Mouse (Mus musculus) layer of hippocampus, adult 2 months (tissue): ENCODE measurements around the gene Col28a1. TPM values are rescaled to one million over a fixed set of nuclear protein-coding genes. Genes with fewer than 3 reads are reported as not detected.

Source experiments
- DNase-seq, 2 experiments: peaks; one replicate each; pipeline ENCODE4 v3.0.0; 2022; ENCODE audit warnings: low spot score in 2 of 2
- H3K27ac ChIP-seq: fragments of 200-600 bp; 2 replicates; pipeline ENCODE4 v1.8.1; 2022
- H3K4me3 ChIP-seq: fragments of 200-600 bp; 2 replicates; pipeline ENCODE4 v1.8.1; 2022; ENCODE audit warnings: mild to moderate bottlenecking
- CTCF ChIP-seq: fragments of 200-600 bp; conservative IDR thresholded peaks from 2 replicates; pipeline ENCODE4 v1.8.1; 2022; ENCODE audit warnings: antibody characterized with exemption, mild to moderate bottlenecking, moderate library complexity
- long read RNA-seq, 2 experiments: library from polyadenylated mRNA; stranded (forward); transcript quantifications; one replicate each; pipeline ENCODE4 v2.0.0; 2021; ENCODE audit warnings: borderline mapping rate in 2 of 2
- total RNA-seq, 2 experiments: library from RNA; stranded (reverse); gene quantifications; 2 replicates each; pipeline ENCODE4 v1.2.3; 2021

The Col28a1 gene
- under 1 TPM; 0.25 to 0.54 TPM for total RNA-seq
- long read RNA-seq, experiment 1: 0 reads
- long read RNA-seq, experiment 2, partial matches to known transcripts: 0 of 1 reads
- long read RNA-seq, experiment 2, other reads (novel, unspliced or antisense): 1 of 1 reads

- Histone ChIP-seq H3K27ac (no peak within 1 kb of the TSS), H3K4me3 (no peak within 1 kb of the TSS)
- TF ChIP-seq CTCF: no peak
- DNase-seq: no peak
Measured at GRCm38 (mm10) chr6:8192517-8192916, at the start of gene Col28a1. Gene Col28a1, minus strand, starts transcription at chr6:8192617.

- Histone ChIP-seq H3K27ac (0 out of 2 replicates have a peak overlapping the region, but pooled peaks have one; percentile 23), H3K4me3 (no peak overlapping the region)
- no peak for TF ChIP-seq CTCF
- DNase-seq: no peak
Measured at GRCm38 (mm10) chr6:8228596-8228995, 36.2 kb upstream of the Col28a1 start.

DNA sequence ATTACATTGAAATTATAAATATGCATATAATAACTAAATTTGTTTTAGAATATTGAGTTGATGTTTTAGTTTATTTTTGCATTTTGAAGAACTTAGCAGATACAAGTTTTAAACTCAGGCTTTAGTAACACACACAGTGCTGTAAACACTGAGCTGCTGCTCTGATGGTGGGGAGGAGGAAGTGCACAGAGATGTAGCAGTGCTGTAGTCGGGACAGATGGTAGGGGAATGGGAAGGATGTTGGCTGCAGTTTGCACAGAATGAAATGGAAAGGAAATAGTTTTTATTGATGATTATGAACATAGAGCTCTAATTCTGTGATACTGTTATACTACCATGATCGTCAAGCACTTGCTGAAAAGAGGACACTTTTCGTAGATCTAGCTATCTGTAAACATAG, 34.6 kb upstream of the Col28a1 start:
- peak; percentile 37 to 41 for DNase-seq
- TF ChIP-seq CTCF: peak; percentile 42
- Histone ChIP-seq H3K4me3 (no peak overlapping the region), H3K27ac (peak overlapping the region; percentile 69; the same call in 1 of the 2 replicates)

DNA sequence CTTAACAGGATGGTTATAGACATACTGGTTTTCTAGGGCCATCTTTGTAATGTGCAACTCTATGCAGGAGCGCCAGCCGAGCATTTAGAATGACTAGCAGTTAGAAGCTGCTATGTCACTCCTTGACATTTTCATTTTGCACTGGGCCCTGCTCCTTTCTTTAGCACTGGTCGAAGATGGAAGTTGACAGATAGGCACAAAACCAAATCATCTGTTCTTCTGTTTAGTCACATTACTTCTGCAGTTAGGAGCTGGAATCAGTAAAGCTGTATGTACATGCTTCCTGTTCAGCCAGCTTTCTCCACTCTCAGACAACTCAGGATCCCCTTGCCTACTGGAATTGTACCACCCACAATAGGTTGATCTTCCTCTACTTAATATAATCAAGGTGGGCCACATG, 18.2 kb upstream of the Col28a1 start:
- no peak for TF ChIP-seq CTCF
- Histone ChIP-seq H3K4me3 (peak overlapping the region; percentile 88; the same call in 1 of the 2 replicates), H3K27ac (no peak overlapping the region)
- no peak for DNase-seq

DNA sequence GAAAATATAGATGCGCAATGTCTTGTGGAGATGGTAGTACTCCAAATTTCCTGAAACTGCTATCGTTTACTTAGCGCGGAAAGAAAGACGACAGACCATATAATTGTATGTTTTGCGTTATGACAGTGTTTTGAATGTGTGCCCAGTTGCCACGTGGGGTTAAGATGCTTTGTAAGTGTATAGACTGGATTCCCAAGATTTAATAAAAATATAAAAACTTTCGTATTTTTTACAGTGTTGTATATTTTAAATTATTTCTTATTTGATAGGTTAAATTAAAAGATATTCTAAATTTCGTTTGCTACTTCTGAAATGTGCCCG, 17.4 kb upstream of the Col28a1 start:
- Histone ChIP-seq H3K4me3 (peak overlapping the region; percentile 88), H3K27ac (peak overlapping the region; percentile 98)
- TF ChIP-seq CTCF: no peak
- DNase-seq: no peak

- Histone ChIP-seq H3K4me3 (peak within 1 kb of the TSS; percentile 88), H3K27ac (peak within 1 kb of the TSS; percentile 98)
- TF ChIP-seq CTCF: peak; percentile 61
- DNase-seq: peak; percentile 79 to 82
Measured at GRCm38 (mm10) chr6:8209047-8209865, 16.8 kb upstream of the Col28a1 start, which contains the start of gene Mios. Gene Mios, plus strand, starts transcription at chr6:8209222.

- no peak for TF ChIP-seq CTCF
- no peak overlapping the region for H3K4me3 ChIP-seq
- no peak overlapping the region for H3K27ac ChIP-seq
- no peak for DNase-seq
Measured at GRCm38 (mm10) chr6:8189917-8190316, 2.5 kb downstream of the Col28a1 start.

- Histone ChIP-seq H3K27ac (no peak overlapping the region), H3K4me3 (no peak overlapping the region)
- DNase-seq: peak in 1 of 2 experiments; percentile 15
- peak; percentile 83 for TF ChIP-seq CTCF
Measured at GRCm38 (mm10) chr6:8188599-8189233, 3.7 kb downstream of the Col28a1 start.

DNA sequence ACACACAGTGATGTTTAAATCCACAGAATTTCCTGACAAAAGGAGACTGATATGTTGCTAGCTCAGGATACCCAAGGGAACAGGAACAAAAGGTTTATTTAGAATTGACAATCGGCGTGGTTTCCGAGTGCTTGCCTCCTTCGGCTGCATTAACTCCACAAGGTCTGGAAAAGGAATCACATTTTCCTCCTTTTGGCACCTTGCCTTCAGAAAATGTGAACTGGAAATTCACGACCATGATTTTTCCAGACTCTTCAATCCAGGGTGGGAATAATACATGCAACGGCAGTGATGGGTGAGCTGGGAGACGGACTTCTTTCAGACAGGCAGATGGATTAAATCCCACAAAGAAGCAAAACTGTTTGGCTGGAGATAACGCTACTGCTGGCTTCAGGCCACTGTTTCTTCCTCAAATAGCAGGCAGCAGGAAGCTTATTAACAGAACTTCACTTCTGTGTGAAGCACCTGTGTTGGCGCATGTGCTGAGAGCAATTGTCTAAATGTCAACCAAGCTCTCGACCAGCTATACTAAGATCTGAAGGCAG, 13.9 kb downstream of the Col28a1 start:
- DNase-seq: no peak
- H3K4me3 ChIP-seq: peak overlapping the region; percentile 36; the same call in 1 of the 2 replicates
- no peak overlapping the region for H3K27ac ChIP-seq
- no peak for TF ChIP-seq CTCF

DNA sequence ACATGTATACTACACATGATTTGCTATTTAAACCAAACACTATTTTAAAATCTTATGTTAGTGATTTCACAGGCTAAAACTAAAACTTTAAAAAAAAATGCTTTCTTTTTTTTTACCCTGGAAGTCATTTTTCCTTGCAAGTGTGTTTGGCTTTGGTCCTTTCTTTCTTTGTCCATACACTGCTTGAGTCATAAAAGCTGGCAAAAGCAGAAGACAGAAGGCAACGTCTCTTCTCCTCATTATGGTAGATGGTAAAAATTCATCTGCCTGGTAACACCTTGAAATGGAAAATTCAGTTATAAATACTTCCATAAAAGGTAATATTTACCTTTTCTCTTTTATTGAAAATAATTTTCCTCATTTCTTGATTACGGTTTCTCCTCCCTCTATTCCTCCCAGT, 16.3 kb downstream of the Col28a1 start:
- TF ChIP-seq CTCF: no peak
- no peak for DNase-seq

DNA sequence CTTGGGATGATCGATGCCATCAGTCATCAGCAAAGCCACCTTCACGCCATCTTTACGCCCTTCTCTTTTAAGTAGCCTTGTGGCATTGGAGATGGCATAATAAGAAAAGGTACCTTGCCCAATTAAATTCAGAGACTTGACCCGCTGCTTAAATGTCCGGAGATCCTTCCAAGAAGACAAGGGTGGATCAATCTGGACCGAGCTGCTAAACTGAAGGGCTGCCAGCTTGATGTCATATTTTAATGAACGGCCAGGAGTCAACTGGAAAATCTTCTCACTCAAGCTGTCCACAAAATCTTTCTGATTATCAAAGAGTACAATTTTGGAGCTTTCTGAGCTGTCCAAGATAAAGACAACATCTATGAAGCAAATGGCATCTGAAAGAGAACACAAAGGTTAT, 17.1 kb downstream of the Col28a1 start:
- Histone ChIP-seq H3K4me3 (no peak overlapping the region), H3K27ac (no peak overlapping the region)
- DNase-seq: no peak
- TF ChIP-seq CTCF: no peak

More for the DNA sequence above, 16.3 kb downstream of the Col28a1 start:
- Histone ChIP-seq H3K27ac (no peak overlapping the region), H3K4me3 (no peak overlapping the region)

- TF ChIP-seq CTCF: no peak
- no peak for DNase-seq
- Histone ChIP-seq H3K4me3 (no peak overlapping the region), H3K27ac (no peak overlapping the region)
Measured at GRCm38 (mm10) chr6:8174062-8174461, 18.4 kb downstream of the Col28a1 start.

- no peak for TF ChIP-seq CTCF
- DNase-seq: no peak
- H3K4me3 ChIP-seq: no peak overlapping the region
- no peak overlapping the region for H3K27ac ChIP-seq
Measured at GRCm38 (mm10) chr6:8172101-8172500, 20.3 kb downstream of the Col28a1 start.
